Mouse (Mus musculus) neutrophil, adult 5-6 weeks (primary cell): ENCODE measurements around the gene Bzw1. TPM values are rescaled to one million over a fixed set of nuclear protein-coding genes. Genes with fewer than 3 reads are reported as not detected.

Experiments used
- ATAC-seq: fragments of 151-379, 151-347 bp; 2 replicates; pipeline ENCODE4 v1.8.0; 2017; ENCODE audit warnings: mild to moderate bottlenecking, moderate TSS enrichment; ENCODE audit not compliant: insufficient number of reproducible peaks, poor library complexity, low FRiP score, severe bottlenecking; ENCODE audit errors: extremely low read depth
- total RNA-seq: library from RNA; stranded (forward); fragments of 200-1000 nt; gene quantifications from 2 replicates; pipeline ENCODE4 v1.2.3, GENCODE M21; 2017

The Bzw1 gene
- total RNA-seq, 1 experiment from 2014 or later = 104 TPM

GRCm38 (mm10) chr1:58445143-58445722, 52.5 kb downstream of the Bzw1 start, which contains the start of the genes Nif3l1 and Ppil3:
Gene Nif3l1, plus strand, starts transcription at chr1:58445151.
Gene Ppil3, minus strand, starts transcription at chr1:58445486.
- peak; percentile 94 for ATAC-seq

- ATAC-seq = no peak
Observed at GRCm38 (mm10) chr1:58445861-58446260, 53.2 kb downstream of the Bzw1 start.

GRCm38 (mm10) chr1:58447766-58448165, 55.1 kb downstream of the Bzw1 start:
- ATAC-seq = no peak

GRCm38 (mm10) chr1:58448396-58448795, 55.7 kb downstream of the Bzw1 start:
- ATAC-seq = no peak

GRCm38 (mm10) chr1:58454316-58454715, 61.6 kb downstream of the Bzw1 start:
- ATAC-seq = peak; percentile 51; the same call in 1 of the 2 replicates

Other genes starting within 250 kb of the Bzw1 start
- gene Aox4, start 182.5 kb upstream of the Bzw1 start, total RNA-seq = not detected in 2 replicates
- not detected in 2 replicates for gene Aox2, start 114.6 kb upstream of the Bzw1 start, total RNA-seq
- gene Clk1, start 31.2 kb downstream of the Bzw1 start, total RNA-seq = 1,441 and 1,572 TPM in 2 replicates
- gene Nif3l1, start 52.3 kb downstream of the Bzw1 start, total RNA-seq = 9.5 and 14.1 TPM in 2 replicates
- gene Ppil3, start 52.6 kb downstream of the Bzw1 start, total RNA-seq = 41.0 and 41.4 TPM in 2 replicates
- 23.6 and 25.3 TPM in 2 replicates for gene Orc2, start 112.2 kb downstream of the Bzw1 start, total RNA-seq
- 12.9 and 22.0 TPM in 2 replicates for gene Fam126b, start 193.4 kb downstream of the Bzw1 start, total RNA-seq
- gene Ndufb3, start 193.5 kb downstream of the Bzw1 start, total RNA-seq = 15.7 and 16.8 TPM in 2 replicates